In the genomic region with DNA sequence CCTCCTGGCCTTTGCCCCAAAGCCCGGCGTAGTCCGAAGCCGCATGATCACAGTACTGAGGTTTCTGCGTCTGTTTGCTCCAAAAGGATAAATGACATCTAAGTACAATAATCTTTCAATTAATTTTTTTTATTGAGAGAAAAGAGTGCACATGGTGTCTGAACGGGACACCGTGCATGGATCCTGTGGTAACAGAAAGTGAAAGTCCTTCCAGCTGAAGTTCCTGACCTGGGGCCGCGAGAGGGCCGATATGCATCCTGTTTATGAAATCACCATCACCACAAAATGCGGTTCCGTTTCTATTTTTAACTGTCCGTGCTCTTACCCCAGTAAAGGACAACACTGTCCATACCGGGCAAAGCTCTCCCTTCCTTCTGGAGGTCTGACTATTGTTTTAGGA, we compare ENCODE assay signal across 8 mouse cellular contexts.
DNase-seq lines count a peak whose midpoint lies in the region; ATAC-seq and TF ChIP-seq lines count a peak whose summit lies in the region.
"Had no signal": no experiment of that assay in that cellular context is flagged by ENCODE, and none has a peak within 500 bp of the region (broad histone marks: within the 10 kb centered on the region; RNA-seq: fewer than 3 reads in every experiment).

No protein-coding gene starts in this region.

- intact Hi-C loops in left cerebral cortex, postnatal 4 days (cut with DNase I) = no loop called here

- DNase-seq in heart, adult 9 months (ENCODE audit: low spot score in 2 of 2) = peak; percentile 75
- DNase-seq in kidney, postnatal 14 days = peak; percentile 56
- peak; percentile 80 for DNase-seq in lung, postnatal 36 days
- no peak for DNase-seq in left cerebral cortex, postnatal 4 days
- no peak for DNase-seq in frontal cortex, postnatal 36 days (ENCODE audit: low spot score in 2 of 2)

- H3K4me3 ChIP-seq in bone marrow macrophage, adult 2 months (ENCODE audit: insufficient read depth, low read length) = peak overlapping the region; percentile 55
- H3K4me3 ChIP-seq: neural tube, embryonic 12.5 days had no signal

- H3K4me1 ChIP-seq in bone marrow macrophage, adult 2 months (ENCODE audit: control insufficient read depth, insufficient read depth, low read length) = peaks cover 12% of the 10 kb centered on the region
- H3K4me1 ChIP-seq: neural tube, embryonic 12.5 days had no signal

- no peak for TF ChIP-seq CTCF in bone marrow macrophage, adult 2 months (IDR thresholded peaks at IDR 0.05; ENCODE audit: low read depth, low read length)

- ATAC-seq in cerebellum, adult (ENCODE audit: insufficient number of reproducible peaks, low FRiP score, low TSS enrichment) = no peak

- TF ChIP-seq POLR2A in bone marrow macrophage, adult 2 months (IDR thresholded peaks at IDR 0.05; ENCODE audit: borderline replicate concordance, low read depth, low read length) = no peak

- H3K27ac ChIP-seq in bone marrow macrophage, adult 2 months (ENCODE audit: insufficient read depth, low read depth, low read length) = no peak overlapping the region
- H3K27ac ChIP-seq: neural tube, embryonic 12.5 days had no signal

Comparison
In these comparisons a context has a peak if more than half of its experiments do, and no peak if none do; other contexts are left out.
1. DNase-seq: peak in heart, adult 9 months (2 of 2), kidney, postnatal 14 days (single experiment) and lung, postnatal 36 days (single experiment); none in left cerebral cortex, postnatal 4 days (single experiment) and frontal cortex, postnatal 36 days (0 of 2).